Mouse (Mus musculus): Measurements from ENCODE around the gene C330007P06Rik.

GRCm38 (mm10) chrX:36841698-36842097, 32.2 kb downstream of the C330007P06Rik start:
- no peak for TF ChIP-seq CEBPB (IDR thresholded peaks at IDR 0.05; ENCODE audit: low read depth)
- no peak for TF ChIP-seq MAX (IDR thresholded peaks at IDR 0.05)
- TF ChIP-seq CTCF (IDR thresholded peaks at IDR 0.05; ENCODE audit: control insufficient read depth, insufficient read depth, insufficient read length), result no peak
- TF ChIP-seq USF1 (IDR thresholded peaks at IDR 0.05; ENCODE audit: low read depth), result no peak

All from C2C12 (cell line).